Mouse (Mus musculus) G1E-ER4 (cell line): ENCODE data around the gene Slit1. TPM values are rescaled to one million over a fixed set of nuclear protein-coding genes. Genes with fewer than 3 reads are reported as not detected.

Experiments used
- GATA1 ChIP-seq: IDR thresholded peaks from one replicate; pipeline ENCODE4 v1.8.0; 2012; ENCODE audit warnings: low read length, inconsistent platforms
- polyA plus RNA-seq: library from polyadenylated mRNA; stranded (reverse); fragments of >175 nt; gene quantifications from 2 replicates; pipeline ENCODE4 v1.2.3, GENCODE M21; 2012

Slit1 gene
- polyA plus RNA-seq, 1 experiment, result 0.03 TPM

GRCm38 (mm10) chr19:41615606-41616224 is 127.8 kb downstream of the Slit1 start:
- TF ChIP-seq GATA1, result no peak

- no peak for TF ChIP-seq GATA1
Measured at GRCm38 (mm10) chr19:41613325-41614087, 130.0 kb downstream of the Slit1 start.

GRCm38 (mm10) chr19:41611683-41612082 is 131.8 kb downstream of the Slit1 start:
- TF ChIP-seq GATA1, result no peak

GRCm38 (mm10) chr19:41606208-41606987 is 137.1 kb downstream of the Slit1 start:
- no peak for TF ChIP-seq GATA1

- no peak for TF ChIP-seq GATA1
Measured at GRCm38 (mm10) chr19:41600647-41601046, 142.8 kb downstream of the Slit1 start.

GRCm38 (mm10) chr19:41597170-41597894 is 146.1 kb downstream of the Slit1 start:
- no peak for TF ChIP-seq GATA1

GRCm38 (mm10) chr19:41591808-41592207 is 151.7 kb downstream of the Slit1 start:
- TF ChIP-seq GATA1, result no peak

GRCm38 (mm10) chr19:41589681-41590080 is 153.8 kb downstream of the Slit1 start:
- no peak for TF ChIP-seq GATA1

- TF ChIP-seq GATA1, result no peak
Measured at GRCm38 (mm10) chr19:41589026-41589425, 154.4 kb downstream of the Slit1 start.

- no peak for TF ChIP-seq GATA1
Measured at GRCm38 (mm10) chr19:41587431-41588222, 155.8 kb downstream of the Slit1 start.

GRCm38 (mm10) chr19:41586752-41587151 is 156.7 kb downstream of the Slit1 start:
- no peak for TF ChIP-seq GATA1

- TF ChIP-seq GATA1, result no peak
Measured at GRCm38 (mm10) chr19:41582918-41583514, 160.4 kb downstream of the Slit1 start.

- no peak for TF ChIP-seq GATA1
Measured at GRCm38 (mm10) chr19:41581706-41582420, 161.6 kb downstream of the Slit1 start, which contains the start of gene Gm340. Gene Gm340, plus strand, starts transcription at chr19:41582370.

GRCm38 (mm10) chr19:41579311-41579920 is 164.0 kb downstream of the Slit1 start:
- no peak for TF ChIP-seq GATA1
